Mouse (Mus musculus): ENCODE measurements around the gene Gm17334. TPM values are rescaled to one million over a fixed set of nuclear protein-coding genes. Genes with fewer than 3 reads are reported as not detected.

Gm17334 gene
- polyA plus RNA-seq (2012; rRNA removed), result 0.13 TPM in 1 of 2 replicates, not detected in the other

DNA sequence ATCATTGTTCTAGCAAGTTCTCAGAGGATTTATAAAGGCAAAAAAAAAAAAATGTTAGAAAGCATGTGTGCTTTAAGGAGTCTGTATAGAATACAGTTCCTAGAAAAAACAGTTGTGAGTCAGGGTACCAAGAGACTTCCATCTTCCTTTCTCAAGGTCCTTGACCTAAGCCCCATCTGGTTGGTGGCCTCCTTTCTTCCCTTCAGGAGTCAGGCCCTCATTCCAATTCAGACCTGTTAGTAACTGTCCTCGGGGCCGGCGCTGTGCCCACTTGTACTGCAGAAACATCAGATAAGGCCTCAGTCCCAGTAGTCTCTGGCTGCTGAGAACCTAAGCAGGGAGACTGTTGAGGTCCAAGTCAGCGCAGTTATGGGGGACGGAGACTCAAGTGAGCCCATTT, at the start of gene Gm17334:
TSS of gene Gm17334 (minus strand) at position 101 of the 400 bp plus-strand sequence.
- no peak for TF ChIP-seq POLR2A (IDR thresholded peaks at IDR 0.05; ENCODE audit: borderline replicate concordance, extremely low read depth, insufficient read depth, insufficient read length, poor library complexity, severe bottlenecking)
- no peak for TF ChIP-seq CTCF (IDR thresholded peaks at IDR 0.05; ENCODE audit: borderline replicate concordance, extremely low read depth, insufficient read depth, insufficient read length)
- no peak for DNase-seq (ENCODE audit: low read depth)

DNA sequence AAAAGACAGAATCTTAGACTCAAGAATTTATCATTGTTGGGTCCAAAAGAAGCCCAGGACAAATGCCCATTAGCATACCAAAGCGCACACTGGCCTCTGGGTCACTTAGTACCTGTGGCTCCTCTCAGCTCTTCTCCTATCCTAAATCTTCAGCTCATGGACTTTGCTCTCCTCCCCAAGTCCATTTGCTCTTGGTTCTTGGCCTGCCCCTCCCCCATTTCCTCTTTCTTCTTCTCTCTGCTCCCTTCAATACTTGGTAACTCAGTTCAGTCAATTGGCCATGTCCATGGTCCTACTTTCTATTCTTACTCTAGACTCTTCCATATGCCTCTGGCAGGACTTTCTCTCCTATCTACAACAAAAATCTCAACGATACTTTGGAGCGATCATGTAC, 49.0 kb upstream of the Gm17334 start:
- TF ChIP-seq CTCF (IDR thresholded peaks at IDR 0.05; ENCODE audit: borderline replicate concordance, extremely low read depth, insufficient read depth, insufficient read length) (no peak), POLR2A (IDR thresholded peaks at IDR 0.05; ENCODE audit: borderline replicate concordance, extremely low read depth, insufficient read depth, insufficient read length, poor library complexity, severe bottlenecking) (no peak)
- DNase-seq (ENCODE audit: low read depth), result no peak

DNA sequence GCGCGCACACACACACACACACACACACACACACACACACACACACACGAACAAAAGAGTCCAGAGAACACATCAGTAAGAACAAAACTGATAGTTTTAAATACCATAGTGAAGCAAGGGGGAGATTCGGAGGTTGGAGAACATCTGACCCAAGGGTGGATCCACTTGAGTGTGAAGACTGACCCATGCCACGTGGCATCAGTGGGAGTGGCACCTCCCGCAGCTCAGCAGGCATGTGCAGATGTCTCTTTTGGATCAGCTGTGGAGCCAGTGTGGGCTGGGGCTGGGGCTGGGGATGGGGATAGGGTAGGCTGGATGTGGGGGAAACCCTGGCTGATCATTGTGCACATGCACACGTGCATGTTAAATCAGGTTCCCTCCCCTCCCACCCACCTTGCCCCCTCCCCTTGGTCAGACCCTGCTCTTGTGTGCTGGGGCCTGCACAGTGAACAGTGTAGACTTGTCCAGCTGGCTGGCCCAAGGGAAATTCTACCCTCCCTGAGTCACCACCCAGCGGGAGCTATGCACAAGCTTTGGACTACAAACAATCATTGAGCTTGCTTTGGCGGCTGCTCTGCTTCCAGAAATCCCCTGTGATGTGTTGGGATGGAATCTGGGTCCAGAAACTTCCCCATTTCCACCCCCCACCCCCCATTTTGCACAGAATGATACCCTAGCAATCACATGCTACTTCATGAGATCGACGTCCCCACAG, 48.4 kb upstream of the Gm17334 start:
- TF ChIP-seq POLR2A (IDR thresholded peaks at IDR 0.05; ENCODE audit: borderline replicate concordance, extremely low read depth, insufficient read depth, insufficient read length, poor library complexity, severe bottlenecking) (no peak), CTCF (IDR thresholded peaks at IDR 0.05; ENCODE audit: borderline replicate concordance, extremely low read depth, insufficient read depth, insufficient read length) (no peak)
- no peak for DNase-seq (ENCODE audit: low read depth)

DNA sequence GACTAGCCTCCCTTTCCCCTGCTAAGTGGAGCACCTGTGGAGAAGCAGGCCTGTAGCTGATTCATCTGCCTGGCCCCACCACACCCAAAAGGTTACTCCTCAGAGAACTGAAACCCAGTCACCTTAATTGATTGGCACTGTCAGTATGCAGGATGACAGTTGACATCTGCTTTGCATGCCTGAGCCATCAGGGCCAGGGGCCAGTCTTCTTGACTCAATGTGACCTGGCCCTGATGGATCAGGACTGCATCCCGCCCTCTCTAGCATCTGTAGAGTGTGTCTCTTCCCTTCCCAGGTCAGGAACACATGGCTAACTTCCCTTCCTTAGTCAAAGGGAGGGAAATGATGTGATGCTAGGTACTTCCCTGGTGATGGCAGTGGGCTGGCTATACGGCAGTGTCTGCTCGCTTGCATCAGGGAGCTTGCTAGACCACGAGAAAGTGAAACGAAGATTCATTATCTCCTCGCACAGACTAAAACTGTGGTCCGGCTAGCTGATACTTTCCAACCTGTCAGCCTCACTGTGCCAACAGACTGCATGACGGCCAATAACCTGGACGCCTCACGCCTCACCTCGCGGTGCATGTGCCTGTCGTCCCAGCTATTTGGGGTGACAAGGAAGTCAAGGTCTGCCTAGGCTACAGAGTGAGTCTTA, 47.7 kb upstream of the Gm17334 start:
- TF ChIP-seq CTCF (IDR thresholded peaks at IDR 0.05; ENCODE audit: borderline replicate concordance, extremely low read depth, insufficient read depth, insufficient read length), result no peak
- TF ChIP-seq POLR2A (IDR thresholded peaks at IDR 0.05; ENCODE audit: borderline replicate concordance, extremely low read depth, insufficient read depth, insufficient read length, poor library complexity, severe bottlenecking), result no peak
- DNase-seq (ENCODE audit: low read depth), result no peak

DNA sequence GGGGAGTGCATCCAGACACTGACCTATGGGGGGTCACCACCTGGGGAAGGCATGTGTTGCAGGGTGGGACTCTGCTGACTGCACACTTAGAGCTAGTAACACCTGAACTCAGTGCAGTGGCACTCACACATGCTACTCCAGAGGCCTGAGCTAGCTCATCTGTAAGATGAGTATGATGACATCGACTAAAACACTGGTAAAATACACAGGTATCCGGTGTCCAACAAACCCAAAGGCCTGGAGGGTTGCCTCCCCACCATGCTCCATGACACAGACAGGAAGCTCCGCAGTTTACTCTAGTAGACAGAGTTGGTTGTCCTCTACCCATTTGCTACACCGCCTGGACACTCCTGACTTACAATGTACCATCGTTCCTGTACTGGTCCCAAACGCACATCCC, 46.5 kb upstream of the Gm17334 start:
- TF ChIP-seq POLR2A (IDR thresholded peaks at IDR 0.05; ENCODE audit: borderline replicate concordance, extremely low read depth, insufficient read depth, insufficient read length, poor library complexity, severe bottlenecking) (no peak), CTCF (IDR thresholded peaks at IDR 0.05; ENCODE audit: borderline replicate concordance, extremely low read depth, insufficient read depth, insufficient read length) (no peak)
- DNase-seq (ENCODE audit: low read depth), result no peak

DNA sequence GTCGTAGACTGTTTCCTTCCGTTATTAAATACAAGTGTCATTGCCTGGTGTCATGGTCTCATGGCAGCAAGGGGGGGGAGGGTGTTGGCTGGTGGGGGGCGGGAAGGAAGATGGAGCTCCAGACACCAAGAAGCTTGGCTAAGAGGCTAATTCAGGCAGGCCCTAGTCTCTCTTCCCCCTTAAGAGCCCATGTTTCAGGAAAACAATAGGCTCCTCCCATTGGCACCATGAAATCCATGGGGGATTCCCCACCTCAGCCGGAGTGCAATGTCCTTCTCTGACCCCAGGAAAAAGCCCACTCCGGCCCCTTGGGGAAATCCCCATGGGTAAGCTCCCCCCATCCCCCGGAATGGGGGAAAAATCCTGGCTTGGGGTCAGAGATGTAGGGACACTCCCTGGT, 45.8 kb upstream of the Gm17334 start:
- no peak for DNase-seq (ENCODE audit: low read depth)
- TF ChIP-seq CTCF (IDR thresholded peaks at IDR 0.05; ENCODE audit: borderline replicate concordance, extremely low read depth, insufficient read depth, insufficient read length), result no peak
- no peak for TF ChIP-seq POLR2A (IDR thresholded peaks at IDR 0.05; ENCODE audit: borderline replicate concordance, extremely low read depth, insufficient read depth, insufficient read length, poor library complexity, severe bottlenecking)

DNA sequence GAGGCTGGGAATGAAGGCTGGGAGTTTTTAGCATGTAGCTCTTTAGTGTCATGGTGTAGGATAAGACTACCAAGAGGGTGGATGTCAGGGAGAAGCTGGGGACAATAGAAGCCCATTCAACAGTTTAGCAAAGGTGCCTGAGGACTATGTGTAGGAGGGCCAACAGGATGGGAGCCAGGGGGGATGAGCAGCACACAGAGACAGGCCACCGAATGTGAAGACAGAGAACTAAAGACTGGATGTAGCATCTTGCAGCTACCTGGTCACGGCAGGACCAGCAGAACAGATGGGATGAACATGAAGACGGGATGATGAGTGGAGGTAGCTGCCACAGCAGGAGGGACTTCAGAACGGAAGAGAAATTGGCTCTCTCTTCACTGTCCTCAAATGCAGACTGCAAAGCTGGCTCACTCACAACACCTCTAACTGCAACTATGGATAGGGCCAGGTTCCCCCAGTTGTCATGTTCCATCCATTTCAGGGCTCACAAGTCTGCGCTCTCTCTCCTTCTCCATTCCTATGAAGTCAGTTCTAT, 43.9 kb upstream of the Gm17334 start:
- TF ChIP-seq POLR2A (IDR thresholded peaks at IDR 0.05; ENCODE audit: borderline replicate concordance, extremely low read depth, insufficient read depth, insufficient read length, poor library complexity, severe bottlenecking), result no peak
- no peak for TF ChIP-seq CTCF (IDR thresholded peaks at IDR 0.05; ENCODE audit: borderline replicate concordance, extremely low read depth, insufficient read depth, insufficient read length)
- DNase-seq (ENCODE audit: low read depth), result no peak

DNA sequence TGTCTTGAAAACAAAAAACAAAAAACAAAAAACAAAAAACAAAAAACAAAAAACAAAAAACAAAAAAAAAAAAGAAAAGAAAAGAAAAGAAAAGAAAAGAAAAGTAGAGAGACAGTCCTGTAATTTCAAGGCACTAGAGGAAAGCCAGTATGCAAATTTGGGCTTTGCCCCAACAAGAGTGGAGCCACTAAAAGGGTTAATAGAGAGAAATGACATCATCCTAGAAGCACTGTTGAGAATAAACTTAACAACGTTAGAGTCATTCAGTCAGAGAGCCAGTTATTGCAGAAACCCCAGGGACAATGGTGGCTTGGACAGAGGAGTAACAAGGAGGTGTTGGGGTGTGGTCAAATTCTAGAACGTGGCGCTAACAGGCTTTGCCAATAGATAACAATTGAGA, 41.8 kb upstream of the Gm17334 start:
- DNase-seq (ENCODE audit: low read depth), result no peak
- TF ChIP-seq POLR2A (IDR thresholded peaks at IDR 0.05; ENCODE audit: borderline replicate concordance, extremely low read depth, insufficient read depth, insufficient read length, poor library complexity, severe bottlenecking) (no peak), CTCF (IDR thresholded peaks at IDR 0.05; ENCODE audit: borderline replicate concordance, extremely low read depth, insufficient read depth, insufficient read length) (no peak)

DNA sequence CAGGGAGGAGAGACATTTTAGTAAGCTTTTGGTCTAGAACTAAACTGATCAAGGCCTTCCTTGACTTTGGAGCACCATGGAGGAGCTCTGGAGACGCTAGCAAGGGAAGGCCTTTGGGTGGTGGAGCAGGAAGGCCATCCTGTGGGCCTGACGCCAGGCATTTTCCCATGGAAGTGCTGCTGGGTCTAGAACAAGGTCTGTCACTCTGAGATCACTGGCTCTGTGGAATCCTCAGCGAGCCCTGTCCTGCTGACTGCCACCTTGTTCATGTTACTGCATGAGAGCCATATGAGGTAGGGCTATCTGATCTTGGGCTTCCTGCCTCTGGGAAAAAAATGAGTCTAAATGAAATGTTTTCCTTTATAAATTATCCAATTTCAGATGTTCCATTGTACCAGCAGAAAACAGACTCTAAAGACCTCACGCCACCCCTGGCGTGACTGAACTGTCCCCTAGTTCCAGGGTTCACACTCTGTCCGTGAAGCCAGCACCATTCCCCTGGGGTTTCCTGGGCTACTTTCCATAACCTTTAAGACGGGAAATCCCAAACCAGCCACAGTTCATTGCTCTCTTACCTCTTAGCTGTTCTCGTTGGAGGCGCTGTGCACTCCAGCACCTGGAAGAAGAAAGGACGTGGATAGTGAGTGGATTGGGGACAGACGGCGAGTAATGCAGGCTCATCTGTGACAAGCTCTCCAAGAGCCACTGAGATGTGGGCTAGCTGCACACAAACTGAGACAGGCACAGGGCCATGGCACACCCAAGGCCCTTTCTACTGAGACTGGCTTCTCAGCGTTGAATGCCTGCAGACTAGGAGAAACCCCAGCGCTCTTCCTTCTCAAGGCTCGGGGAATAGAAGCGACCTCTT, 40.2 kb upstream of the Gm17334 start:
- DNase-seq (ENCODE audit: low read depth), result no peak
- TF ChIP-seq CTCF (IDR thresholded peaks at IDR 0.05; ENCODE audit: borderline replicate concordance, extremely low read depth, insufficient read depth, insufficient read length) (no peak), POLR2A (IDR thresholded peaks at IDR 0.05; ENCODE audit: borderline replicate concordance, extremely low read depth, insufficient read depth, insufficient read length, poor library complexity, severe bottlenecking) (no peak)

DNA sequence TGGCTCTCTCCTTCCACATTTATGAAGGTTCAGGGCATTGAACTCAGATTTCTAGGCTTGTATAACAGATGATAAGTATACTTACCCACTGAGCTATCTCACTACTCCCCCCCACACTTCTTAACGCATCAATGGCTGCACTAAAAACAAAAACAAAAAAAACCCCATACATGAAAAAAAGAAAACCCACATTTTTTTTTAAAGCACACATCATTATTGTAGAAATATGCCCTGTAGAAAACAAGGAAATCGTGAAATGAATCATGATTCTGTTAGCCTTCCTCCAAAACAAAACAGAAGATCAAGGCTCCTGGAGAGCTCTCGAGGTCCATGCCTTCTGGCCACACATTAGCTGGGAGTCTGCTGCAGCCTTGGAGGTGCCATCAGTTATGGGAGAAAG, 38.3 kb upstream of the Gm17334 start:
- DNase-seq (ENCODE audit: low read depth), result no peak
- no peak for TF ChIP-seq CTCF (IDR thresholded peaks at IDR 0.05; ENCODE audit: borderline replicate concordance, extremely low read depth, insufficient read depth, insufficient read length)
- no peak for TF ChIP-seq POLR2A (IDR thresholded peaks at IDR 0.05; ENCODE audit: borderline replicate concordance, extremely low read depth, insufficient read depth, insufficient read length, poor library complexity, severe bottlenecking)

DNA sequence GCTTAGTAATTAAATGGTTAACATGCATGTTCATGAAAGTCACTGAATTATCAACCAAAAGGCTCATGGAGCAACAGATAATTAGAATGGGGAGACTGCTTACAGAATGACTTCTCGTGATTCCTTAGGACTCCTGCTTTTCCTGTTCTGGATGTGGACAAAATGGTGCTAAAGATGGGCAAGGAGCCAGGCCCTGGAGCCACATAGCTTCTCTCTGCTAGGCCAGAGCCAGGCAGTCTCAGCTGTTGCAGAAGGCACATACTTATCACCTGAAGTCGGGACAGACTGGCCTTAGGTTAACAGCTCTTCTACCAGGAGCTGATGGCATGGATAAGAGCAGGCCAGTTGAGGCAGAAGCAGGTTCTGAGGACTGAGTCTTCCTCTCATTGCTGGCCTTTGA, 37.8 kb upstream of the Gm17334 start:
- TF ChIP-seq CTCF (IDR thresholded peaks at IDR 0.05; ENCODE audit: borderline replicate concordance, extremely low read depth, insufficient read depth, insufficient read length), result no peak
- no peak for TF ChIP-seq POLR2A (IDR thresholded peaks at IDR 0.05; ENCODE audit: borderline replicate concordance, extremely low read depth, insufficient read depth, insufficient read length, poor library complexity, severe bottlenecking)
- DNase-seq (ENCODE audit: low read depth), result no peak
